Mouse (Mus musculus) small intestine, adult 2 months (tissue): ENCODE data around the gene Chst12.

Source experiments
- CTCF ChIP-seq: fragments of 200-500 bp; IDR thresholded peaks from 2 replicates; pipeline ENCODE4 v1.5.1; 2012; ENCODE audit warnings: low read depth, mild to moderate bottlenecking, control low read depth, inconsistent platforms, low read length, moderate library complexity, mixed read lengths; ENCODE audit not compliant: insufficient replicate concordance, insufficient read length; ENCODE audit errors: extremely low read depth
- POLR2A ChIP-seq: fragments of 200-500 bp; IDR thresholded peaks from 2 replicates; pipeline ENCODE4 v1.6.1; 2012; ENCODE audit warnings: low read depth, mild to moderate bottlenecking, control low read depth, inconsistent platforms, low read length, moderate library complexity

- no peak for TF ChIP-seq POLR2A
- TF ChIP-seq CTCF = no peak
Observed at GRCm38 (mm10) chr5:140517921-140518230, 12.5 kb downstream of the Chst12 start.
